Mouse (Mus musculus) myocyte (in vitro differentiated cells): ENCODE measurements around the gene Cenpo. TPM values are rescaled to one million over a fixed set of nuclear protein-coding genes. Genes with fewer than 3 reads are reported as not detected.

Experiments
- H3K27me3 ChIP-seq: one replicate; pipeline ENCODE4 v1.6.1; 2011; ENCODE audit not compliant: control insufficient read depth, insufficient read depth, insufficient read length
- H3K36me3 ChIP-seq: one replicate; pipeline ENCODE4 v1.6.1; 2011; ENCODE audit not compliant: control insufficient read depth, insufficient read depth
- H3K4me2 ChIP-seq: one replicate; pipeline ENCODE4 v1.6.1; 2011; ENCODE audit warnings: low read depth, control low read depth
- H3K4me3 ChIP-seq: one replicate; pipeline ENCODE4 v1.5.1; 2011; ENCODE audit warnings: mild to moderate bottlenecking, control low read depth, moderate library complexity
- H3K79me2 ChIP-seq: one replicate; pipeline ENCODE4 v1.6.1; 2011; ENCODE audit not compliant: control insufficient read depth, insufficient read depth
- H3ac ChIP-seq: one replicate; pipeline ENCODE4 v1.6.1; 2011; ENCODE audit not compliant: control insufficient read depth, insufficient read length
- CEBPB ChIP-seq: IDR thresholded peaks from 2 replicates; pipeline ENCODE4 v1.6.1; 2011; ENCODE audit warnings: mild to moderate bottlenecking, moderate library complexity; ENCODE audit not compliant: poor library complexity, insufficient read depth, severe bottlenecking
- E2F4 ChIP-seq: IDR thresholded peaks from one replicate; pipeline ENCODE4 v1.6.1; 2011; ENCODE audit warnings: mild to moderate bottlenecking, control low read depth, moderate library complexity; ENCODE audit not compliant: insufficient read depth
- MAX ChIP-seq: IDR thresholded peaks from one replicate; pipeline ENCODE4 v1.6.1; 2011; ENCODE audit warnings: low read depth, mild to moderate bottlenecking, control low read depth
- MYOD1 ChIP-seq, 3 experiments: IDR thresholded peaks; one replicate each; pipeline ENCODE4 v1.6.1; 2011; ENCODE audit warnings: control low read depth in 2 of 3, low read depth in 2 of 3, mild to moderate bottlenecking in 2 of 3, moderate library complexity in 1 of 3; ENCODE audit not compliant: insufficient read length in 2 of 3, control insufficient read depth in 1 of 3
- MYOG ChIP-seq, 3 experiments: IDR thresholded peaks; one replicate each; pipeline ENCODE4 v1.6.1; 2011; ENCODE audit warnings: control low read depth in 2 of 3, low read depth in 2 of 3, mild to moderate bottlenecking in 2 of 3; ENCODE audit not compliant: insufficient read length in 2 of 3, control insufficient read depth in 1 of 3, insufficient read depth in 1 of 3
- POLR2A ChIP-seq: IDR thresholded peaks from one replicate; pipeline ENCODE4 v1.6.1; 2011; ENCODE audit warnings: low read depth, mild to moderate bottlenecking, control low read depth, moderate library complexity; ENCODE audit not compliant: insufficient read length
- POLR2AphosphoS2 ChIP-seq: IDR thresholded peaks from one replicate; pipeline ENCODE4 v1.6.1; 2011; ENCODE audit warnings: low read depth, control low read depth; ENCODE audit not compliant: insufficient read length
- REST ChIP-seq: IDR thresholded peaks from one replicate; pipeline ENCODE4 v1.6.1; 2011; ENCODE audit warnings: mild to moderate bottlenecking, control low read depth, moderate library complexity; ENCODE audit not compliant: insufficient read depth, insufficient read length
- SRF ChIP-seq: IDR thresholded peaks from one replicate; pipeline ENCODE4 v1.6.1; 2011; ENCODE audit warnings: low read depth; ENCODE audit not compliant: control insufficient read depth, insufficient read length
- TCF12 ChIP-seq: IDR thresholded peaks from one replicate; pipeline ENCODE4 v1.6.1; 2011; ENCODE audit warnings: mild to moderate bottlenecking, control low read depth; ENCODE audit not compliant: poor library complexity, insufficient read depth, severe bottlenecking
- TCF3 ChIP-seq: IDR thresholded peaks from one replicate; pipeline ENCODE4 v1.6.1; 2011; ENCODE audit warnings: low read depth, control low read depth; ENCODE audit not compliant: insufficient read length
- USF1 ChIP-seq: IDR thresholded peaks from one replicate; pipeline ENCODE4 v1.6.1; 2011; ENCODE audit warnings: low read depth, mild to moderate bottlenecking, control low read depth, moderate library complexity
- polyA plus RNA-seq: library from polyadenylated mRNA; unstranded; fragments of >200 nt; fragmentation: generic; extraction: Trizol; gene quantifications from one replicate; pipeline ENCODE4 v1.2.1, GENCODE M21; 2012; ENCODE audit warnings: missing spikeins

Gene Cenpo
- polyA plus RNA-seq, 1 experiment: 5.5 TPM

DNA sequence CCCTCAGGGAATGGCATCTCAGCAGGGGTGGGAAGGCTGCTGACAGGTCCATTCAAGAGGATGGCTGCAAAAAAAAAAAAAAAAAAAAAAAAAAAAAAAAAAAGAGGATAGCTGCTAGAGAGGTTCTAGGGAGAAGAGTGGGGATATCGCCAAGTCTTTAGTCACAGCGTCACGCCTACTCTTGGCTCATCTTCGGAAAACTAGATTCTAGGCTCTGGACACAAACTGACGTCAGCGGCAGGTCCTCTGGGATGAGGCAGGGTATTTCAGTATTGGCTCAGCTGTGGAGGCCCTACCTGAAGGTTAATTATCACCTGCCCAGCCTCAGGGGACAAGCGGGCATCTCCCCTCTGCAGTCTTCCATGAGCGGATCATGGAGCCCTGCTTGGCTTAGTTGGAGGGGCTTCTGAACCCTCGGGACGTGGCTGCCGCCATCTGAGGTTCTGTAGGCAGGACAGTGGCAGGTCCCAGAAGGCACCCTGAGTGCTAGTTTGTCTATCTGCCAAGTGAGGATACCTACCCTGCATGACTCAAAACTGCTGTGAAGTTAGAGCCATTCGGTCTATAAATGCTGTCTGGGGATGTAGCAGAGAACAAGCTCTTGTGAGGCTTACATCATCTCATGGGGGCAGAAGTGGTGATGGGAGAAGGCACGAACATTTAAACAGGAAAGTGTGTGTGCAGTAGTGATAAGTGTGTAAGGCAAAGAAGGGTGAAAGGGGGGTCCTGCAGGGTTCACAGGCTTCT is 32.5 kb downstream of the Cenpo start:
- Histone ChIP-seq H3K27me3 (no peaks in the 10 kb centered on the region), H3ac (no peak overlapping the region), H3K79me2 (no peaks in the 10 kb centered on the region), H3K4me3 (no peak overlapping the region), H3K36me3 (no peaks in the 10 kb centered on the region), H3K4me2 (no peak overlapping the region)
- TF ChIP-seq TCF3 (no peak), POLR2A (no peak), SRF (no peak), TCF12 (no peak)

GRCm38 (mm10) chr12:4199271-4199670 is 34.8 kb downstream of the Cenpo start:
- Histone ChIP-seq H3ac (no peak overlapping the region), H3K4me2 (no peak overlapping the region), H3K27me3 (no peaks in the 10 kb centered on the region), H3K4me3 (no peak overlapping the region), H3K36me3 (no peaks in the 10 kb centered on the region), H3K79me2 (no peaks in the 10 kb centered on the region)
- TF ChIP-seq USF1 (no peak), MYOG (IDR thresholded peaks at IDR 0.05; ENCODE audit: control insufficient read depth in 1 of 3, insufficient read depth in 1 of 3, insufficient read length in 2 of 3, low read depth in 2 of 3) (no peak)

DNA sequence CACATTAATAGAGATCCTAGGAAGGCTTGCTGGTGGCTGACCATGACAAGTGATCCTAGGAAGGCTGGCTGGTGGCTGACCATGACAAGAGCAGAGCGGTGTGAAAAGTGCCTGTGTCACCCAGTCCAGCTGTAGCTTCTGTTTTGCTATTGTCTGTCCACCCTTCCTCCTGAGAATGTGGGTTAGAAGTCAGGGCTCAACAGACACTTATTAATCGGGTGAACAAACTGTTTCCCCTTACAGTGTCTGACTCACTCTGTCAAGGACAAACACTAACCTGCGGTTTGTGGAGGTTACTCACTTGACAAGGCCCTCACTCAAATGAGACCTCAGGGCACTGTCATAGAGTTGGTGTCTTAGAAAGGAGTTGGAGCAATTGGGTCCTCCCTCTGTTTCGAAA is 35.4 kb downstream of the Cenpo start:
- H3K79me2 ChIP-seq: no peaks in the 10 kb centered on the region
- H3K4me2 ChIP-seq: no peak overlapping the region
- no peak for TF ChIP-seq MYOD1 (IDR thresholded peaks at IDR 0.05; ENCODE audit: control insufficient read depth in 1 of 3, insufficient read length in 2 of 3, low read depth in 2 of 3)
- no peak for TF ChIP-seq TCF3
- TF ChIP-seq TCF12: no peak
- no peak for TF ChIP-seq POLR2A
- TF ChIP-seq MAX: no peak
- TF ChIP-seq CEBPB: no peak
- no peak for TF ChIP-seq POLR2AphosphoS2
- TF ChIP-seq MYOG (IDR thresholded peaks at IDR 0.05; ENCODE audit: control insufficient read depth in 1 of 3, insufficient read depth in 1 of 3, insufficient read length in 2 of 3, low read depth in 2 of 3): no peak
- TF ChIP-seq E2F4: no peak
- TF ChIP-seq REST: no peak
- TF ChIP-seq USF1: no peak
- TF ChIP-seq SRF: no peak
- H3ac ChIP-seq: no peak overlapping the region
- no peak overlapping the region for H3K4me3 ChIP-seq
- H3K36me3 ChIP-seq: no peaks in the 10 kb centered on the region
- H3K27me3 ChIP-seq: no peaks in the 10 kb centered on the region

GRCm38 (mm10) chr12:4194643-4195042 is 39.5 kb downstream of the Cenpo start:
- no peaks in the 10 kb centered on the region for H3K36me3 ChIP-seq
- no peaks in the 10 kb centered on the region for H3K79me2 ChIP-seq
- H3K27me3 ChIP-seq: no peaks in the 10 kb centered on the region
- H3ac ChIP-seq: no peak overlapping the region
- H3K4me2 ChIP-seq: no peak overlapping the region
- TF ChIP-seq USF1 (no peak), SRF (no peak), REST (no peak), MYOG (IDR thresholded peaks at IDR 0.05; ENCODE audit: control insufficient read depth in 1 of 3, insufficient read depth in 1 of 3, insufficient read length in 2 of 3, low read depth in 2 of 3) (no peak), E2F4 (no peak), TCF12 (no peak), MAX (no peak), CEBPB (no peak), TCF3 (no peak), POLR2A (no peak), MYOD1 (IDR thresholded peaks at IDR 0.05; ENCODE audit: control insufficient read depth in 1 of 3, insufficient read length in 2 of 3, low read depth in 2 of 3) (no peak), POLR2AphosphoS2 (no peak)
- no peak overlapping the region for H3K4me3 ChIP-seq

DNA sequence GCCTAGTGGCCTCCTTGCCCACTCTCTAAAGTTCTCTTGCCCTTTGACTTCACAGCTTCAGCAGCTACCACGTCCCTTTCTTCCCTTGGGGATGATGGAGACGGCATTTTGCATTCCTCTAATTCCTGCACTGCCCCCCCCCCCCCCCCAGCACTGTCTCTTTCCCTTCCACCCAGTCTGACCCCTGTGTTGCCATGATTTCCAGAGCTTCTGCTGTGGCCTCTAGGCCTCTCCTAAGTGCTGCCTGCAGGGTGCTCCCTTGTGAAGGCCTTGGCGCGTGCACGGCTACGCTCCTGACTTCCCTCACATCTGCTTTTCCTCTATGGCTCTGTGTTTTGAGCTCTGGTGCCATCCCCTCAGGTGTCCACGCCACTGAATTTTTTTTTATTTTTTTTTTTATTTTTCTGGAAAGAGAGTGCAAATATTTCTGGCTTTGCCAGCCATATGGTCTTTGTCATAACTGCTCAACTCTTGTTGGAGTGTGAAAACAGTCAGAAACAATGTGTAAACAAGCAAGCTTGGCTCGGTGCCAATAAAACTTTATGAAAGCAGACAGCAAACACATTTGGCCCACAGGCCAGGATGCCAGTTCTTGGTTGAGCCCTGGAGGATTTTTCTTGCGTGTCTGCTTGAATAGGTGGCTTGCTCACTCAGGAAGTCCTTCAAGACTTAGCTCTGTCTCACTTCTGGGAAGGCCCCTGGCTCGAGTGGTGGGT is 40.9 kb downstream of the Cenpo start:
- Histone ChIP-seq H3ac (no peak overlapping the region), H3K79me2 (no peaks in the 10 kb centered on the region), H3K36me3 (no peaks in the 10 kb centered on the region), H3K27me3 (no peaks in the 10 kb centered on the region), H3K4me2 (no peak overlapping the region), H3K4me3 (no peak overlapping the region)
- no peak for TF ChIP-seq CEBPB
- no peak for TF ChIP-seq REST
- TF ChIP-seq USF1: no peak
- no peak for TF ChIP-seq TCF3
- TF ChIP-seq MYOG (IDR thresholded peaks at IDR 0.05; ENCODE audit: control insufficient read depth in 1 of 3, insufficient read depth in 1 of 3, insufficient read length in 2 of 3, low read depth in 2 of 3): no peak
- TF ChIP-seq TCF12: no peak
- TF ChIP-seq E2F4: no peak
- TF ChIP-seq POLR2A: no peak
- TF ChIP-seq MAX: no peak
- TF ChIP-seq POLR2AphosphoS2: no peak
- no peak for TF ChIP-seq SRF
